Mouse (Mus musculus) spleen, adult 2 months (tissue): Measurements from ENCODE around the gene Map4.

Experiments used
- CTCF ChIP-seq: fragments of 200-500 bp; IDR thresholded peaks from 2 replicates; pipeline ENCODE4 v1.5.1; 2011; ENCODE audit warnings: mild to moderate bottlenecking, inconsistent platforms; ENCODE audit not compliant: insufficient read depth, insufficient read length, insufficient replicate concordance; ENCODE audit errors: extremely low read depth
- POLR2A ChIP-seq: fragments of 200-500 bp; IDR thresholded peaks from 2 replicates; pipeline ENCODE4 v1.6.1; 2011; ENCODE audit warnings: low read depth, low read length, inconsistent platforms

GRCm38 (mm10) chr9:110121424-110121823, 190.2 kb downstream of the Map4 start:
- TF ChIP-seq CTCF (no peak), POLR2A (no peak)
